Mouse (Mus musculus) neural tube, embryonic 11.5 days (tissue): ENCODE measurements around the gene Agpat2. TPM values are rescaled to one million over a fixed set of nuclear protein-coding genes. Genes with fewer than 3 reads are reported as not detected.

ENCODE experiments used
- ATAC-seq: fragments of 200-750 bp; cut with Nextera tagmentation; 2 replicates; pipeline ENCODE4 v1.8.0; 2017; ENCODE audit warnings: moderate number of reproducible peaks, mild to moderate bottlenecking, moderate TSS enrichment, moderate library complexity; ENCODE audit not compliant: insufficient read depth, low FRiP score, low TSS enrichment
- DNase-seq: peaks from one replicate; pipeline ENCODE4 v3.0.0-alpha.2; 2015; ENCODE audit warnings: low spot score
- H3K27ac ChIP-seq: fragments of 300-500 bp; sonication (generic); 2 replicates; pipeline ENCODE4 v1.5.1; 2014; ENCODE audit warnings: low read depth, mild to moderate bottlenecking, low read length
- H3K27me3 ChIP-seq: fragments of 300-500 bp; sonication (generic); 2 replicates; pipeline ENCODE4 v1.6.1; 2014; ENCODE audit warnings: mild to moderate bottlenecking, low read length, mixed read lengths; ENCODE audit not compliant: control insufficient read depth, insufficient read depth
- H3K36me3 ChIP-seq: fragments of 300-500 bp; sonication (generic); 2 replicates; pipeline ENCODE4 v1.6.1; 2014; ENCODE audit warnings: mild to moderate bottlenecking, low read length, moderate library complexity, mixed read lengths; ENCODE audit not compliant: control insufficient read depth, insufficient read depth
- H3K4me1 ChIP-seq: fragments of 300-500 bp; sonication (generic); 2 replicates; pipeline ENCODE4 v1.6.1; 2014; ENCODE audit warnings: low read length, mixed read lengths; ENCODE audit not compliant: control insufficient read depth, insufficient read depth
- H3K4me2 ChIP-seq: fragments of 300-500 bp; sonication (generic); 2 replicates; pipeline ENCODE4 v1.6.1; 2014; ENCODE audit warnings: low read depth, mild to moderate bottlenecking, moderate library complexity
- H3K4me3 ChIP-seq: fragments of 300-500 bp; sonication (generic); 2 replicates; pipeline ENCODE4 v1.5.1; 2014; ENCODE audit warnings: low read depth, low read length
- H3K9ac ChIP-seq: fragments of 300-500 bp; sonication (generic); 2 replicates; pipeline ENCODE4 v1.6.1; 2014; ENCODE audit warnings: mild to moderate bottlenecking, low read length
- H3K9me3 ChIP-seq: fragments of 300-500 bp; sonication (generic); 2 replicates; pipeline ENCODE4 v1.6.1; 2016; ENCODE audit warnings: low read length; ENCODE audit not compliant: control insufficient read depth
- WGBS: fragments of 180-500 bp; shearing (Covaris S2); extraction: QIAGEN DNeasy Blood & Tissue Kit; methylation state at CpG from one replicate; pipeline ENCODE4 v1.1.7; 2014; 5-methylcytosine and 5-hydroxymethylcytosine counted together
- polyA plus RNA-seq: library from polyadenylated mRNA; unstranded; fragments of >200 nt; fragmentation: Nextera tagmentation; extraction: Ambion mirVana; gene quantifications from 2 replicates; pipeline ENCODE4 v1.2.1, GENCODE M21; 2014

Agpat2 gene
- polyA plus RNA-seq, 1 experiment from 2014 or later, result 7.5 TPM

- ATAC-seq, result no peak
- H3K27ac ChIP-seq, result no peak overlapping the region
Observed at GRCm38 (mm10) chr2:26615459-26616124, 11.4 kb upstream of the Agpat2 start.

GRCm38 (mm10) chr2:26614903-26615302 is 10.7 kb upstream of the Agpat2 start:
- no peaks in the 10 kb centered on the region for H3K4me1 ChIP-seq
- WGBS, result 80% methylated on average over 5 of the region's 5 CpGs
- no peak for ATAC-seq
- H3K4me2 ChIP-seq, result no peak overlapping the region
- DNase-seq, result no peak
- no peak overlapping the region for H3K27ac ChIP-seq
- no peak overlapping the region for H3K9ac ChIP-seq
- no peaks in the 10 kb centered on the region for H3K27me3 ChIP-seq
- H3K36me3 ChIP-seq, result no peaks in the 10 kb centered on the region
- no peaks in the 10 kb centered on the region for H3K9me3 ChIP-seq
- no peak overlapping the region for H3K4me3 ChIP-seq

More at GRCm38 (mm10) chr2:26615459-26616124, 11.4 kb upstream of the Agpat2 start:
- Histone ChIP-seq H3K9me3 (no peaks in the 10 kb centered on the region), H3K36me3 (no peaks in the 10 kb centered on the region), H3K4me3 (no peak overlapping the region), H3K9ac (no peak overlapping the region), H3K4me1 (no peaks in the 10 kb centered on the region), H3K27me3 (no peaks in the 10 kb centered on the region), H3K4me2 (no peak overlapping the region)
- no peak for DNase-seq
- 83% methylated on average over 4 of the region's 4 CpGs for WGBS

GRCm38 (mm10) chr2:26611896-26612295 is 7.7 kb upstream of the Agpat2 start:
- no peak for ATAC-seq
- no peak overlapping the region for H3K4me2 ChIP-seq
- no peak overlapping the region for H3K9ac ChIP-seq
- no peaks in the 10 kb centered on the region for H3K9me3 ChIP-seq
- no peak overlapping the region for H3K27ac ChIP-seq
- DNase-seq, result no peak
- no peaks in the 10 kb centered on the region for H3K36me3 ChIP-seq
- no peaks in the 10 kb centered on the region for H3K27me3 ChIP-seq
- no peaks in the 10 kb centered on the region for H3K4me1 ChIP-seq
- H3K4me3 ChIP-seq, result no peak overlapping the region

- no peaks in the 10 kb centered on the region for H3K4me1 ChIP-seq
- no peaks in the 10 kb centered on the region for H3K27me3 ChIP-seq
- no peak overlapping the region for H3K4me2 ChIP-seq
- H3K27ac ChIP-seq, result no peak overlapping the region
- DNase-seq, result no peak
- ATAC-seq, result no peak
- H3K9me3 ChIP-seq, result no peaks in the 10 kb centered on the region
- H3K9ac ChIP-seq, result no peak overlapping the region
- H3K36me3 ChIP-seq, result no peaks in the 10 kb centered on the region
- H3K4me3 ChIP-seq, result no peak overlapping the region
Observed at GRCm38 (mm10) chr2:26611054-26611453, 6.8 kb upstream of the Agpat2 start.

- no peak overlapping the region for H3K4me2 ChIP-seq
- H3K9ac ChIP-seq, result no peak overlapping the region
- DNase-seq (no peak), ATAC-seq (no peak)
- no peaks in the 10 kb centered on the region for H3K9me3 ChIP-seq
- no peaks in the 10 kb centered on the region for H3K27me3 ChIP-seq
- no peaks in the 10 kb centered on the region for H3K36me3 ChIP-seq
- no peak overlapping the region for H3K4me3 ChIP-seq
- no peaks in the 10 kb centered on the region for H3K4me1 ChIP-seq
- WGBS, result 76% methylated on average over 3 of the region's 3 CpGs
- H3K27ac ChIP-seq, result no peak overlapping the region
Observed at GRCm38 (mm10) chr2:26610526-26610925, 6.3 kb upstream of the Agpat2 start.

GRCm38 (mm10) chr2:26609261-26609661 is 5.0 kb upstream of the Agpat2 start:
- ATAC-seq (no peak), DNase-seq (no peak)
- H3K27ac ChIP-seq, result no peak overlapping the region
- H3K4me3 ChIP-seq, result no peak overlapping the region
- peaks cover 6% of the 10 kb centered on the region; the same call in 1 of the 2 replicates for H3K27me3 ChIP-seq
- no peaks in the 10 kb centered on the region for H3K9me3 ChIP-seq
- no peak overlapping the region for H3K9ac ChIP-seq
- H3K4me1 ChIP-seq, result peaks cover 3% of the 10 kb centered on the region; the same call in 1 of the 2 replicates
- no peak overlapping the region for H3K4me2 ChIP-seq
- H3K36me3 ChIP-seq, result no peaks in the 10 kb centered on the region

- no peak overlapping the region for H3K27ac ChIP-seq
- DNase-seq, result no peak
- no peak overlapping the region for H3K9ac ChIP-seq
- H3K4me3 ChIP-seq, result no peak overlapping the region
- peaks cover 3% of the 10 kb centered on the region; the same call in 1 of the 2 replicates for H3K4me1 ChIP-seq
- no peaks in the 10 kb centered on the region for H3K9me3 ChIP-seq
- H3K4me2 ChIP-seq, result no peak overlapping the region
- no peaks in the 10 kb centered on the region for H3K36me3 ChIP-seq
- H3K27me3 ChIP-seq, result peaks cover 9% of the 10 kb centered on the region; the same call in 1 of the 2 replicates
- ATAC-seq, result no peak
Observed at GRCm38 (mm10) chr2:26608781-26609180, 4.6 kb upstream of the Agpat2 start.

- Histone ChIP-seq H3K36me3 (no peaks in the 10 kb centered on the region), H3K4me2 (no peak overlapping the region), H3K4me3 (no peak overlapping the region), H3K4me1 (peaks cover 7% of the 10 kb centered on the region; the same call in 1 of the 2 replicates), H3K27me3 (peaks cover 22% of the 10 kb centered on the region), H3K9ac (no peak overlapping the region), H3K27ac (no peak overlapping the region), H3K9me3 (no peaks in the 10 kb centered on the region)
- DNase-seq (no peak), ATAC-seq (no peak)
- 57% methylated on average over 6 of the region's 6 CpGs for WGBS
Observed at GRCm38 (mm10) chr2:26607056-26607910, 3.1 kb upstream of the Agpat2 start.

GRCm38 (mm10) chr2:26606579-26606978 is 2.4 kb upstream of the Agpat2 start:
- DNase-seq (no peak), ATAC-seq (no peak)
- H3K27me3 ChIP-seq, result peaks cover 22% of the 10 kb centered on the region
- H3K4me3 ChIP-seq, result no peak overlapping the region
- H3K9ac ChIP-seq, result no peak overlapping the region
- H3K4me2 ChIP-seq, result no peak overlapping the region
- no peaks in the 10 kb centered on the region for H3K36me3 ChIP-seq
- no peak overlapping the region for H3K27ac ChIP-seq
- H3K9me3 ChIP-seq, result no peaks in the 10 kb centered on the region
- 80% methylated on average over 3 of the region's 3 CpGs for WGBS
- H3K4me1 ChIP-seq, result peaks cover 7% of the 10 kb centered on the region; the same call in 1 of the 2 replicates
